Mouse (Mus musculus): Measurements from ENCODE around the gene Dbr1. TPM values are rescaled to one million over a fixed set of nuclear protein-coding genes. Genes with fewer than 3 reads are reported as not detected.

Dbr1 gene
- total and polyA plus RNA-seq, 3 experiments = 51.6 to 53.7 TPM; not detected in 1

GRCm38 (mm10) chr9:99559557-99559904 lies 16.1 kb upstream of the Dbr1 start:
- no peaks in the 10 kb centered on the region for H3K27me3 ChIP-seq (ENCODE audit: control insufficient read depth in 1 of 2, insufficient read depth in 2 of 2, low read length in 2 of 2)
- H3K9ac ChIP-seq (ENCODE audit: control insufficient read depth, low read depth, low read length, poor library complexity, severe bottlenecking) = peak overlapping the region; percentile 64
- peaks cover 0 to 60% of the 10 kb centered on the region in 2 experiments; a peak in 2 of 4 replicates for H3K36me3 ChIP-seq (ENCODE audit: control insufficient read depth in 1 of 2, insufficient read depth in 2 of 2, low read length in 2 of 2)
- peaks cover 50% of the 10 kb centered on the region for H3K79me2 ChIP-seq (ENCODE audit: control insufficient read depth, insufficient read depth, low read length, poor library complexity)
- H3K4me3 ChIP-seq (ENCODE audit: control insufficient read depth in 1 of 2, insufficient read depth in 1 of 2, low read depth in 2 of 2, low read length in 2 of 2) = peak overlapping the region; percentile 50 to 78
- DNase-seq (ENCODE audit: low read depth, low spot score) = peak; percentile 68
- H3K27ac ChIP-seq (ENCODE audit: control insufficient read depth, low read depth, low read length) = peak overlapping the region; percentile 99
- H3K9me3 ChIP-seq (replicated peaks; ENCODE audit: insufficient read depth, low read length) = no peaks in the 10 kb centered on the region
- TF ChIP-seq MEF2A (IDR thresholded peaks at IDR 0.05; ENCODE audit: extremely low read depth, insufficient replicate concordance, low read depth, low read length, poor library complexity, severe bottlenecking) (no peak), SIN3A (IDR thresholded peaks at IDR 0.05; ENCODE audit: low read length) (peak; percentile 66), ETS1 (IDR thresholded peaks at IDR 0.05; ENCODE audit: low read depth, low read length) (peak; percentile 31; the same call in 1 of the 2 replicates), CTCF (IDR thresholded peaks at IDR 0.05 in 2 of 3, conservative IDR thresholded peaks at IDR 0.05 in 1 of 3; ENCODE audit: control insufficient read depth in 1 of 3, insufficient read depth in 1 of 3, low read depth in 2 of 3, low read length in 3 of 3, poor library complexity in 1 of 3, severe bottlenecking in 1 of 3) (no peak), MXI1 (IDR thresholded peaks at IDR 0.05; ENCODE audit: low read depth, low read length) (peak; percentile 64), POLR2AphosphoS2 (IDR thresholded peaks at IDR 0.05; ENCODE audit: low read length) (no peak), TCF12 (IDR thresholded peaks at IDR 0.05; ENCODE audit: low read depth, low read length) (no peak)
- H3K4me1 ChIP-seq (ENCODE audit: control insufficient read depth in 1 of 2, insufficient read depth in 2 of 2, low read length in 2 of 2) = peaks cover 20 to 42% of the 10 kb centered on the region in 2 experiments

GRCm38 (mm10) chr9:99560389-99560788 lies 15.2 kb upstream of the Dbr1 start:
- H3K4me1 ChIP-seq (ENCODE audit: control insufficient read depth in 1 of 2, insufficient read depth in 2 of 2, low read length in 2 of 2) = peaks cover 19 to 35% of the 10 kb centered on the region in 2 experiments
- DNase-seq (ENCODE audit: low read depth, low spot score) = no peak

GRCm38 (mm10) chr9:99563714-99564113 lies 11.9 kb upstream of the Dbr1 start:
- DNase-seq (ENCODE audit: low read depth, low spot score) = peak; percentile 91
- TF ChIP-seq TAL1 (IDR thresholded peaks at IDR 0.05; ENCODE audit: low read length) = no peak
- TF ChIP-seq MYC (IDR thresholded peaks at IDR 0.05; ENCODE audit: low read depth, low read length) = 0 out of 2 replicates have a peak, but pooled peaks have one; percentile 29
- TF ChIP-seq RCOR1 (IDR thresholded peaks at IDR 0.05; ENCODE audit: low read depth, low read length) = peak; percentile 56
- no peak for TF ChIP-seq POLR2AphosphoS2 (IDR thresholded peaks at IDR 0.05; ENCODE audit: low read length)
- TF ChIP-seq SIN3A (IDR thresholded peaks at IDR 0.05; ENCODE audit: low read length) = peak; percentile 100
- TF ChIP-seq HCFC1 (IDR thresholded peaks at IDR 0.05; ENCODE audit: low read depth, low read length) = peak; percentile 48; the same call in 1 of the 2 replicates
- TF ChIP-seq ELF1 (IDR thresholded peaks at IDR 0.05; ENCODE audit: low read depth, low read length) = no peak
- 0 out of 2 replicates have a peak, but pooled peaks have one; percentile 35 for TF ChIP-seq TBP (IDR thresholded peaks at IDR 0.05; ENCODE audit: low read depth, low read length)
- no peak for TF ChIP-seq GATA1 (IDR thresholded peaks at IDR 0.05; ENCODE audit: low read depth, low read length)
- no peak for TF ChIP-seq USF1 (IDR thresholded peaks at IDR 0.05; ENCODE audit: low read depth, low read length)
- TF ChIP-seq USF2 (IDR thresholded peaks at IDR 0.05; ENCODE audit: borderline replicate concordance in 1 of 2, insufficient read depth in 1 of 2, low read depth in 1 of 2, low read length in 2 of 2) = no peak
- peak; percentile 79 for TF ChIP-seq MAX (IDR thresholded peaks at IDR 0.05; ENCODE audit: low read length)
- peak; percentile 100 for TF ChIP-seq MXI1 (IDR thresholded peaks at IDR 0.05; ENCODE audit: low read depth, low read length)
- TF ChIP-seq CTCF (IDR thresholded peaks at IDR 0.05 in 2 of 3, conservative IDR thresholded peaks at IDR 0.05 in 1 of 3; ENCODE audit: control insufficient read depth in 1 of 3, insufficient read depth in 1 of 3, low read depth in 2 of 3, low read length in 3 of 3, poor library complexity in 1 of 3, severe bottlenecking in 1 of 3) = no peak
- TF ChIP-seq TCF12 (IDR thresholded peaks at IDR 0.05; ENCODE audit: low read depth, low read length) = no peak
- H3K27ac ChIP-seq (ENCODE audit: control insufficient read depth, low read depth, low read length) = no peak overlapping the region
- peaks cover 57% of the 10 kb centered on the region for H3K79me2 ChIP-seq (ENCODE audit: control insufficient read depth, insufficient read depth, low read length, poor library complexity)
- H3K36me3 ChIP-seq (ENCODE audit: control insufficient read depth in 1 of 2, insufficient read depth in 2 of 2, low read length in 2 of 2) = peaks cover 0 to 38% of the 10 kb centered on the region in 2 experiments; a peak in 2 of 4 replicates
- H3K4me3 ChIP-seq (ENCODE audit: control insufficient read depth in 1 of 2, insufficient read depth in 1 of 2, low read depth in 2 of 2, low read length in 2 of 2) = no peak overlapping the region
- H3K27me3 ChIP-seq (ENCODE audit: control insufficient read depth in 1 of 2, insufficient read depth in 2 of 2, low read length in 2 of 2) = no peaks in the 10 kb centered on the region
- no peaks in the 10 kb centered on the region for H3K9me3 ChIP-seq (replicated peaks; ENCODE audit: insufficient read depth, low read length)
- H3K9ac ChIP-seq (ENCODE audit: control insufficient read depth, low read depth, low read length, poor library complexity, severe bottlenecking) = no peak overlapping the region
- peaks cover 9 to 17% of the 10 kb centered on the region in 2 experiments for H3K4me1 ChIP-seq (ENCODE audit: control insufficient read depth in 1 of 2, insufficient read depth in 2 of 2, low read length in 2 of 2)

More at GRCm38 (mm10) chr9:99560389-99560788, 15.2 kb upstream of the Dbr1 start:
- Histone ChIP-seq H3K27me3 (ENCODE audit: control insufficient read depth in 1 of 2, insufficient read depth in 2 of 2, low read length in 2 of 2) (no peaks in the 10 kb centered on the region), H3K79me2 (ENCODE audit: control insufficient read depth, insufficient read depth, low read length, poor library complexity) (peaks cover 48% of the 10 kb centered on the region), H3K4me3 (ENCODE audit: control insufficient read depth in 1 of 2, insufficient read depth in 1 of 2, low read depth in 2 of 2, low read length in 2 of 2) (peak overlapping the region in 1 of 2 experiments; percentile 25; a peak in 1 of 4 replicates), H3K9me3 (replicated peaks; ENCODE audit: insufficient read depth, low read length) (no peaks in the 10 kb centered on the region), H3K36me3 (ENCODE audit: control insufficient read depth in 1 of 2, insufficient read depth in 2 of 2, low read length in 2 of 2) (peaks cover 0 to 54% of the 10 kb centered on the region in 2 experiments; a peak in 2 of 4 replicates), H3K27ac (ENCODE audit: control insufficient read depth, low read depth, low read length) (peak overlapping the region; percentile 71), H3K9ac (ENCODE audit: control insufficient read depth, low read depth, low read length, poor library complexity, severe bottlenecking) (no peak overlapping the region)
- peak; percentile 13; the same call in 1 of the 2 replicates for TF ChIP-seq ETS1 (IDR thresholded peaks at IDR 0.05; ENCODE audit: low read depth, low read length)
- no peak for TF ChIP-seq BHLHE40 (IDR thresholded peaks at IDR 0.05; ENCODE audit: borderline replicate concordance, low read depth, low read length)

All from MEL (cell line).